Mouse (Mus musculus) lung, postnatal 4 days (tissue): ENCODE results near the gene Cstf1.

Experiments
- DNase-seq, 2 experiments: peaks; one replicate each; pipeline ENCODE4 v3.0.0; 2021

Cstf1 gene

GRCm38 (mm10) chr2:172378332-172378731 lies 7.9 kb downstream of the Cstf1 start:
- DNase-seq: peak; percentile 63 to 64

GRCm38 (mm10) chr2:172380513-172380912 lies 10.0 kb downstream of the Cstf1 start:
- DNase-seq: no peak

GRCm38 (mm10) chr2:172381341-172381740 lies 10.9 kb downstream of the Cstf1 start:
- DNase-seq: no peak

- no peak for DNase-seq
Measured at GRCm38 (mm10) chr2:172381898-172382297, 11.4 kb downstream of the Cstf1 start.

GRCm38 (mm10) chr2:172384715-172385114 lies 14.2 kb downstream of the Cstf1 start:
- DNase-seq: no peak

- no peak for DNase-seq
Measured at GRCm38 (mm10) chr2:172390341-172390740, 19.9 kb downstream of the Cstf1 start.

- no peak for DNase-seq
Measured at GRCm38 (mm10) chr2:172392041-172392521, 21.6 kb downstream of the Cstf1 start.

- DNase-seq: peak; percentile 74 to 83
Measured at GRCm38 (mm10) chr2:172393391-172394051, 23.0 kb downstream of the Cstf1 start, which contains the start of gene Cass4. Cass4 (plus strand) TSS chr2:172393794.

GRCm38 (mm10) chr2:172394052-172394392 lies 23.5 kb downstream of the Cstf1 start:
- DNase-seq: no peak

- no peak for DNase-seq
Measured at GRCm38 (mm10) chr2:172394671-172395070, 24.2 kb downstream of the Cstf1 start.

GRCm38 (mm10) chr2:172395961-172396360 lies 25.5 kb downstream of the Cstf1 start:
- DNase-seq: peak in 1 of 2 experiments; percentile 49

- peak; percentile 34 to 40 for DNase-seq
Measured at GRCm38 (mm10) chr2:172399901-172400300, 29.4 kb downstream of the Cstf1 start.

- peak; percentile 52 to 62 for DNase-seq
Measured at GRCm38 (mm10) chr2:172401116-172401825, 30.8 kb downstream of the Cstf1 start.

- no peak for DNase-seq
Measured at GRCm38 (mm10) chr2:172404239-172404638, 33.8 kb downstream of the Cstf1 start.

- no peak for DNase-seq
Measured at GRCm38 (mm10) chr2:172405011-172405410, 34.5 kb downstream of the Cstf1 start.

- peak in 1 of 2 experiments; percentile 43 for DNase-seq
Measured at GRCm38 (mm10) chr2:172406173-172406572, 35.7 kb downstream of the Cstf1 start.

- no peak for DNase-seq
Measured at GRCm38 (mm10) chr2:172407499-172407898, 37.0 kb downstream of the Cstf1 start.

- DNase-seq: no peak
Measured at GRCm38 (mm10) chr2:172410686-172411085, 40.2 kb downstream of the Cstf1 start.

- DNase-seq: peak; percentile 55 to 91
Measured at GRCm38 (mm10) chr2:172411091-172411490, 40.6 kb downstream of the Cstf1 start.

- peak; percentile 69 to 92 for DNase-seq
Measured at GRCm38 (mm10) chr2:172412454-172412853, 42.0 kb downstream of the Cstf1 start.

- peak in 1 of 2 experiments; percentile 47 for DNase-seq
Measured at GRCm38 (mm10) chr2:172413273-172413672, 42.8 kb downstream of the Cstf1 start.

- no peak for DNase-seq
Measured at GRCm38 (mm10) chr2:172413894-172414293, 43.4 kb downstream of the Cstf1 start.

GRCm38 (mm10) chr2:172416218-172416617 lies 45.7 kb downstream of the Cstf1 start:
- no peak for DNase-seq

- no peak for DNase-seq
Measured at GRCm38 (mm10) chr2:172416876-172417275, 46.4 kb downstream of the Cstf1 start.
